Mouse (Mus musculus) lung, embryonic 14.5 days (tissue): ENCODE measurements at regions not wholly inside any gene's neighbourhood (a gene's known extent, or its start where the extent isn't known, plus 50 kb on each side); places are given as distances from the start of the nearest gene placed in this dataset.

Source experiments
- ATAC-seq: fragments of 200-750 bp; cut with Nextera tagmentation; 2 replicates; pipeline ENCODE4 v1.8.0; 2017; ENCODE audit warnings: mild to moderate bottlenecking, moderate TSS enrichment, moderate library complexity; ENCODE audit not compliant: insufficient read depth
- DNase-seq: peaks from one replicate; pipeline ENCODE4 v3.0.0-alpha.2; 2015
- H3K27ac ChIP-seq: fragments of 300-500 bp; sonication (generic); 2 replicates; pipeline ENCODE4 v1.5.1; 2014; ENCODE audit warnings: low read depth, mild to moderate bottlenecking, moderate library complexity
- H3K27me3 ChIP-seq: fragments of 300-500 bp; sonication (generic); 2 replicates; pipeline ENCODE4 v1.6.1; 2014; ENCODE audit warnings: low read length, control low read depth; ENCODE audit not compliant: insufficient read depth
- H3K36me3 ChIP-seq: fragments of 300-500 bp; sonication (generic); 2 replicates; pipeline ENCODE4 v1.6.1; 2014; ENCODE audit warnings: control low read depth; ENCODE audit not compliant: insufficient read depth
- H3K4me1 ChIP-seq: fragments of 300-500 bp; sonication (generic); 2 replicates; pipeline ENCODE4 v1.6.1; 2014; ENCODE audit warnings: antibody characterized with exemption, control low read depth; ENCODE audit not compliant: insufficient read depth
- H3K4me2 ChIP-seq: fragments of 300-500 bp; sonication (generic); 2 replicates; pipeline ENCODE4 v1.6.1; 2014; ENCODE audit warnings: mild to moderate bottlenecking
- H3K4me3 ChIP-seq: fragments of 300-500 bp; sonication (generic); 2 replicates; pipeline ENCODE4 v1.5.1; 2014; ENCODE audit warnings: low read depth, low read length
- H3K9ac ChIP-seq: fragments of 300-500 bp; sonication (generic); 2 replicates; pipeline ENCODE4 v1.6.1; 2014
- H3K9me3 ChIP-seq: fragments of 300-500 bp; sonication (generic); 2 replicates; pipeline ENCODE4 v1.6.1; 2016; ENCODE audit warnings: low read depth, low read length, control low read depth
- CTCF ChIP-seq: IDR thresholded peaks from 2 replicates; pipeline ENCODE4 v1.5.1; 2016; ENCODE audit warnings: antibody characterized with exemption, low read depth
- WGBS: fragments of 180-500 bp; shearing (Covaris S2); extraction: QIAGEN DNeasy Blood & Tissue Kit; methylation state at CpG from one replicate; pipeline ENCODE4 v1.1.7; 2014; 5-methylcytosine and 5-hydroxymethylcytosine counted together

- H3K9me3 ChIP-seq: no peaks in the 10 kb centered on the region
- H3K36me3 ChIP-seq: no peaks in the 10 kb centered on the region
- 82% methylated on average over 2 of the region's 2 CpGs for WGBS
- no peak for ATAC-seq
- no peak overlapping the region for H3K4me2 ChIP-seq
- H3K4me3 ChIP-seq: no peak overlapping the region
- no peaks in the 10 kb centered on the region for H3K27me3 ChIP-seq
- DNase-seq: no peak
- no peak overlapping the region for H3K9ac ChIP-seq
- H3K27ac ChIP-seq: no peak overlapping the region
- peaks cover 34% of the 10 kb centered on the region for H3K4me1 ChIP-seq
- no peak for TF ChIP-seq CTCF
These were observed 145.3 kb upstream of the Haao start for GRCm38 (mm10) chr17:83993028-83993427.

- H3K4me1 ChIP-seq: peaks cover 54% of the 10 kb centered on the region
- no peak for TF ChIP-seq CTCF
- H3K27me3 ChIP-seq: no peaks in the 10 kb centered on the region
- no peaks in the 10 kb centered on the region for H3K36me3 ChIP-seq
- H3K9me3 ChIP-seq: no peaks in the 10 kb centered on the region
- no peak overlapping the region for H3K4me2 ChIP-seq
- H3K9ac ChIP-seq: no peak overlapping the region; the same call in 1 of the 2 replicates
- H3K4me3 ChIP-seq: no peak overlapping the region
- peak; percentile 90 for DNase-seq
- peak; percentile 85 for ATAC-seq
- H3K27ac ChIP-seq: peak overlapping the region; percentile 89
- WGBS: 38% methylated on average over 13 of the region's 13 CpGs
These were observed 142.9 kb upstream of the Haao start for GRCm38 (mm10) chr17:83990421-83991365.

DNA sequence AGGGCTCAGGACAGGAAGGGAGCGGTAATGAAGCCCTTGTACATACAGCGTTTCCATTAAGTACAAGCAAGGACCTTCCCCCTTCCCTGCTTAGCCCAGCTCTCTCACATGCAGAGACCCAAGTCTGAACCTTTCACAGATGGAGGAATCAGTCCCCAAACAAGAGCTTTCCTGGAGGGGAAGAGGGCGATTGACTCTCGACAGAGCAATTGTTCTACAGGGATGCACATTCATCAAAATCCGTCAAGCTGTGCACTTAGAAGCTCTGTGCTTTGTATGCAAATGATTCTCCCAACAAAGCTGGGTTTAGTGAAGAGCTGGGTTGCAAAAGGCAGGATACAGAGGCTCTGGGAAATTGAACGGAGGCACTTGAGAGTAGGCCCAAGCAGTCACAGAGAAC lies 141.1 kb upstream of the Haao start:
- no peak for ATAC-seq
- Histone ChIP-seq H3K36me3 (no peaks in the 10 kb centered on the region), H3K4me1 (peaks cover 60% of the 10 kb centered on the region)

DNA sequence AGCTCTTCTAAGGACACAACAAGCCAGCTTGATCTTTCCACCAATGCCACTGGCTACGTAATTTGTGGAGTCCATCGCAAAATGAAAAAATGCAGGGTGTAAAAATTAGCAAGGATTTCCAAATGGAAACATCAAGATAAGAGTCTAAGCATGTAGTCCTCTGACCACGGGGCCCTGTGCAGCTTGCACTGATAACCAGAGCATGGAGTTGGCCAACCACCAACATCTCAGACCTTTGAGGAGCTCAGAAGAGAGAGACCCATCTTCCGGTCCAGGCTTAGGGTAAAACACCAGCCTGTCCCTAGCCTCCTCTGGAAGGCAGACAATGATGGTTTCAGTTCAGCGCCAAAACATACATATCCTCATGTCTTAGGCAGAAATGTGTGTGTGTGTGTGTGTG lies 140.4 kb upstream of the Haao start:
- Histone ChIP-seq H3K4me3 (no peak overlapping the region), H3K27ac (peak overlapping the region; percentile 89; the same call in 1 of the 2 replicates), H3K9me3 (no peaks in the 10 kb centered on the region), H3K9ac (no peak overlapping the region), H3K27me3 (no peaks in the 10 kb centered on the region), H3K4me2 (no peak overlapping the region), H3K36me3 (no peaks in the 10 kb centered on the region), H3K4me1 (peaks cover 65% of the 10 kb centered on the region)
- no peak for ATAC-seq
- no peak for TF ChIP-seq CTCF
- no peak for DNase-seq
- 66% methylated on average over 5 of the region's 5 CpGs for WGBS

More for the DNA sequence above, 141.1 kb upstream of the Haao start:
- no peak overlapping the region for H3K4me2 ChIP-seq
- WGBS: 33% methylated on average over 6 of the region's 6 CpGs
- DNase-seq: peak; percentile 56
- H3K27ac ChIP-seq: peak overlapping the region; percentile 89
- H3K27me3 ChIP-seq: no peaks in the 10 kb centered on the region
- H3K4me3 ChIP-seq: no peak overlapping the region
- H3K9ac ChIP-seq: no peak overlapping the region
- H3K9me3 ChIP-seq: no peaks in the 10 kb centered on the region
- TF ChIP-seq CTCF: no peak

DNA sequence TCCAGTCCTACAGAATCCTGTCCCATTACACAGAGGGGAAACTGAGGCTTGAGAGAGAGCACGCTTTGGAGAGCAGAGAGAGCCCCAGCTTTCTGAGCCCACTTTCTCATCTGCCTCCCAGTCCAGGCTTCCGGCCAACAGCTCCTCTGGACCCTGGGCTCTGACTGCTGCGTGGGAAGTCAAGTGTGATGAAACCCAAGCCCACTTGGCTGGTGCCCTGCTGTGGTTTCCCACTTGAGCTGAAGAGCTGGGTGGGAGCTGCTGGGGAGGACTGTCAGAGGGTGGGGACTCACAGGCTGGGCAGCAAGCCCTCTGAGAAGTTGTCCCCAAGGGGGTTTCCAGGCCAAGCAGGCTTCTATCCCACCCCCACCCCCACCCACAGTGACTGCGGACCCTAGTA lies 139.9 kb upstream of the Haao start:
- 70% methylated on average over 4 of the region's 4 CpGs for WGBS
- H3K27me3 ChIP-seq: no peaks in the 10 kb centered on the region
- H3K27ac ChIP-seq: peak overlapping the region; percentile 89; the same call in 1 of the 2 replicates
- DNase-seq (no peak), ATAC-seq (no peak)
- H3K9ac ChIP-seq: no peak overlapping the region
- no peaks in the 10 kb centered on the region for H3K36me3 ChIP-seq
- TF ChIP-seq CTCF: no peak
- H3K4me1 ChIP-seq: peaks cover 69% of the 10 kb centered on the region
- H3K4me3 ChIP-seq: no peak overlapping the region
- no peaks in the 10 kb centered on the region for H3K9me3 ChIP-seq
- H3K4me2 ChIP-seq: no peak overlapping the region

DNA sequence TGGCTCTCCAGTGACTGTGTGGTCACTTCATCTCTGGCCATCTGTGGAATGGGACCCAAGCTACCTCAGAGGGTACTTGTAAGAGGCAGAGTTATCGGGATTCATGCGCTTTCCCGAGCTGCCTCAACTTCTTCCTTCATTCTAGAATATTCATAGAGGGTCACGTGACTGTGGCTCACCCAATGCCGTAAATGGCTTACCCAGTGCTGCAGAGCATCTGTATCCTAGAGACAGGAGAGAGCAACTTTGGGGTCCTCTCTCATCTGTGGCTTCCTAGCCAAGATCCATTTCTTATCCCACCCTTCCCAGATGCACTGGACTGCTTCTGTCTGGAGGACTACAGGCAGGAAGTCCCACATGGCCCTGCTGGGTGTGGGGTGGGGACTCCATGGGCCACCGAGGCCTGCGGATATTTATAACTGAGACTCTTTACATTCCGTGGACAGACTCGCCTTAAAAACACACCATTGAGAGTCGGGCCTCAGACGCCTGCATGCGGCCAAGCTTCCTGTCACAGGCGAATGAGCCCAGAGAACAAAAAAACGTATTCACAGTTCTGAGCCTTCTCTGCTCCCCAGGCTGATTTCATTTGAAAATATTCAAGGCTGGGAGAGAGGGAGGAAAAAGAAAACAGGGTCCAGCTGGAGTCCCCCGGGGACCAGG lies 138.3 kb upstream of the Haao start:
- no peak overlapping the region for H3K4me2 ChIP-seq
- H3K4me3 ChIP-seq: no peak overlapping the region
- peak overlapping the region; percentile 97 for H3K27ac ChIP-seq
- no peaks in the 10 kb centered on the region for H3K9me3 ChIP-seq
- peak; percentile 70 for DNase-seq
- H3K9ac ChIP-seq: no peak overlapping the region
- ATAC-seq: no peak
- H3K4me1 ChIP-seq: peaks cover 79% of the 10 kb centered on the region
- 43% methylated on average over 15 of the region's 15 CpGs for WGBS
- no peaks in the 10 kb centered on the region for H3K27me3 ChIP-seq
- no peaks in the 10 kb centered on the region for H3K36me3 ChIP-seq
- no peak for TF ChIP-seq CTCF

DNA sequence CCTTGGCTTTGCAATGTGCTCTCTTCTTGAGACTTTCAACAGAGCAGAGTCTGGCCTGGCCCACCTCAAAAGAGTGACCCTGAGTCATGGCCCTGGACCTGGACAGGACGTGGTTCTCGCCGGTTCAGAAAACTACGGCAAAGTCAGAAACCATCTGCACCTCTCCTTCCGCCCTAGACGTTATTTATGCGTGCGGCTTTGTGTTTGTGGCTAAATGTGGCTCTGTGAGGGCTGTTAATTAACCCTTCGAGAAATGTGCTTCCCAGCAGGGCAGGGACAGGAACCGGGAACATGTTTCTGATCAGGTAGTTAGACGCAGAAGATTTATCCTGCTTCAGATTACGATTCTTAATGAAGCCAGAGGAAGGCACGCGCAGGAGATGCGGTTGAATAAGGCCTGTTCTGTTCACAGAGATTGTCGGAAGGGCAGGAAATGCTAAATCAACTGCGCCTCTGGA lies 137.6 kb upstream of the Haao start:
- Histone ChIP-seq H3K4me1 (peaks cover 75% of the 10 kb centered on the region), H3K27ac (peak overlapping the region; percentile 97), H3K27me3 (no peaks in the 10 kb centered on the region), H3K9me3 (no peaks in the 10 kb centered on the region), H3K36me3 (no peaks in the 10 kb centered on the region), H3K4me3 (no peak overlapping the region), H3K4me2 (no peak overlapping the region), H3K9ac (no peak overlapping the region)
- no peak for ATAC-seq
- DNase-seq: no peak
- WGBS: 56% methylated on average over 17 of the region's 17 CpGs
- no peak for TF ChIP-seq CTCF
